Mouse (Mus musculus) midbrain, embryonic 11.5 days (tissue): ENCODE measurements around the gene Cd82. TPM values are rescaled to one million over a fixed set of nuclear protein-coding genes. Genes with fewer than 3 reads are reported as not detected.

Experiments
- ATAC-seq: fragments of 200-750 bp; cut with Nextera tagmentation; 2 replicates; pipeline ENCODE4 v1.8.0; 2017; ENCODE audit warnings: moderate TSS enrichment, moderate library complexity; ENCODE audit not compliant: low FRiP score
- DNase-seq: peaks from one replicate; pipeline ENCODE4 v3.0.0; 2015; ENCODE audit warnings: low spot score; ENCODE audit errors: missing footprints
- H3K27ac ChIP-seq: fragments of 300-500 bp; sonication (generic); 2 replicates; pipeline ENCODE4 v1.5.1; 2014; ENCODE audit warnings: low read depth, low read length
- H3K27me3 ChIP-seq: fragments of 300-500 bp; sonication (generic); 2 replicates; pipeline ENCODE4 v1.6.1; 2014; ENCODE audit warnings: mild to moderate bottlenecking, low read length, moderate library complexity, mixed read lengths; ENCODE audit not compliant: control insufficient read depth, insufficient read depth
- H3K36me3 ChIP-seq: fragments of 300-500 bp; sonication (generic); 2 replicates; pipeline ENCODE4 v1.6.1; 2014; ENCODE audit warnings: mild to moderate bottlenecking, low read length, moderate library complexity, mixed read lengths; ENCODE audit not compliant: control insufficient read depth, insufficient read depth
- H3K4me1 ChIP-seq: fragments of 300-500 bp; sonication (generic); 2 replicates; pipeline ENCODE4 v1.6.1; 2014; ENCODE audit warnings: low read length; ENCODE audit not compliant: control insufficient read depth, insufficient read depth
- H3K4me2 ChIP-seq: fragments of 300-500 bp; sonication (generic); 2 replicates; pipeline ENCODE4 v1.6.1; 2014; ENCODE audit warnings: mild to moderate bottlenecking, moderate library complexity
- H3K4me3 ChIP-seq: fragments of 300-500 bp; sonication (generic); 2 replicates; pipeline ENCODE4 v1.5.1; 2014; ENCODE audit warnings: low read depth, low read length
- H3K9ac ChIP-seq: fragments of 300-500 bp; sonication (generic); 2 replicates; pipeline ENCODE4 v1.6.1; 2014; ENCODE audit warnings: low read length
- H3K9me3 ChIP-seq: fragments of 300-500 bp; sonication (generic); 2 replicates; pipeline ENCODE4 v1.6.1; 2016; ENCODE audit warnings: low read length; ENCODE audit not compliant: control insufficient read depth
- WGBS: fragments of 180-500 bp; shearing (Covaris S2); extraction: QIAGEN DNeasy Blood & Tissue Kit; methylation state at CpG from one replicate; pipeline ENCODE4 v1.1.7; 2014; 5-methylcytosine and 5-hydroxymethylcytosine counted together
- polyA plus RNA-seq: library from polyadenylated mRNA; unstranded; fragments of >200 nt; fragmentation: Nextera tagmentation; extraction: Ambion mirVana; gene quantifications from 2 replicates; pipeline ENCODE4 v1.2.1, GENCODE M21; 2014

The Cd82 gene
- polyA plus RNA-seq, 1 experiment from 2014 or later = 3.7 TPM

DNA sequence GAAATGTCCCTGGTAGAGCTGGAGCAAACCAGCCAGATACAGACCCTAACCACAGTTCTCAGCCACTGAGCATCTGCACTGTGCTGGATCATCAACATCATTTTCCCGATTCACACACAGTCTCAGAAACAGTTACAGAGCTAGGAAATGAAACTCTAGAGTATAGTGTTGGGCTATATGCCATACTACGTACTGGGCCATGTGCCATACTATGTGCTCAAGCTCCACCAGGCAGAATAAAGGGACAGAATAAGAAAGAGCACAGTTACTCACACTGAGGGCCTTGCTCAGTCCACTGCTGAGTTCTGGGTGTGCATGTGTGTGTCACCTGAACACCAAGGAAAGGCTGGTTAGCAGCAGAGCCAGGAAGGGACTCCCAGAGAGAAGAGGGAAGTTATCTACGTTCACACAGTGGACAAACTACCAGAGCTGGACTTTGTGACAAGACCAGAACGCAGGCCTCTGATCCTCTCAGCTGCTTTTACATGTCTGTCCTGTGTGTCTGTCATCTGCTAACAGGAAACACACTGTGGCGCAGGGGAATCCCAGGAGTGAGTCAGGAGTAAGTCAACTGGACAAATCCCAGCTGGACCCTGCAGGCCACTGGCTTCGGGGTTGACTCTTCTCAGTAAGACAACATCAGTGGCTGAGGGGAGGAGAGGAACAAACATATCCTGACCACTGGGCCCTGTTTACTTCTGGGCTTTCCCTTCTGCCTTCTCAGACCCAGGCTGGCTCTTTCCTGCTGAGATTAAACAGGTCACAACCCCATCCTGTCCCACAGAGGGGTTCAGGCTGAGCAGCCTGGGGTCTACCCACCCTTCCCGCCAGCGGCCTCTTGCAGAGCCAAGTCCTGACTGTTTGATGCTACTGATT, 4.4 kb downstream of the Cd82 start:
- Histone ChIP-seq H3K27ac (no peak overlapping the region), H3K4me3 (no peak overlapping the region), H3K4me2 (no peak overlapping the region), H3K9ac (no peak overlapping the region), H3K4me1 (peaks cover 11% of the 10 kb centered on the region), H3K9me3 (no peaks in the 10 kb centered on the region), H3K27me3 (peaks cover 15% of the 10 kb centered on the region), H3K36me3 (no peaks in the 10 kb centered on the region)
- ATAC-seq (no peak), DNase-seq (no peak)
- 76% methylated on average over 8 of the region's 8 CpGs for WGBS

DNA sequence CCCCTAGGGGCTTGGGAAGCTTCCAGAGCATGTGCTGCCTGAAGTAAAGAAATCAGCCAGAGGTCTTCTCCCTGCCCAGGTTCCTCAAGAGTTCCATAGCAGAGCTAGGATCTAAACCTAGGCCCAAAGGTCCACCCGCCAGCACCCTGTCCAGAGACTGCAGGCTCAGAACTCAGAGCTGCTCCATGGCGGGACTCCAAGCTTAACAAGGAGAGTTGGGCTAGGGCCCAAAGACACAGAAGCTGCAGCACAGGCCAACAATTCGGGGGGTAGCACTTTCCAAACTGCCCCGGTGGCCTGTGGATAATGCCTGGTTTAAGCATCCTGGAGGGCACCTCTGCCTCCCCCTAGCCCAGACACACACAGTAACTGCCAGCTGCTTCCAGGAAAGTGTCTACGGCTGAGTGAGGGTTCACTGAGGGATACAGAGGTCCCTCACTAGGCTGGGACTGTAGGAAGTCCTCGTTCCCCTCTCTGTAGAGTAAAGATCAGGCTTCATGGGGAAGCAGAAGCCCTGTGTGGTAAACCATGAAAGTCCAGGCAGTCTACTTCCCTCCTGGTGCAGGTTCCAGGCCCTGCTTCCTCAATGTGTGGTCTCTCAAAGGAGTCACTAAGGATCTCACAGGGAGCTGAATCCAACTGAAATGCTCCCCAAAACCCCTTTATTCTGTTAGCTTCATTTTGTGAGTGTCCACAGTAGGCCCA, 5.4 kb downstream of the Cd82 start:
- no peak overlapping the region for H3K4me2 ChIP-seq
- no peak overlapping the region for H3K9ac ChIP-seq
- DNase-seq (no peak), ATAC-seq (no peak)
- no peaks in the 10 kb centered on the region for H3K36me3 ChIP-seq
- peaks cover 13% of the 10 kb centered on the region for H3K27me3 ChIP-seq
- H3K9me3 ChIP-seq = no peaks in the 10 kb centered on the region
- no peak overlapping the region for H3K27ac ChIP-seq
- H3K4me1 ChIP-seq = peaks cover 5% of the 10 kb centered on the region
- 74% methylated on average over 6 of the region's 6 CpGs for WGBS
- no peak overlapping the region for H3K4me3 ChIP-seq

GRCm38 (mm10) chr2:93456140-93456539, 6.8 kb downstream of the Cd82 start:
- WGBS = 71% methylated on average over 3 of the region's 3 CpGs
- Histone ChIP-seq H3K4me3 (no peak overlapping the region), H3K27me3 (peaks cover 5% of the 10 kb centered on the region), H3K4me1 (no peaks in the 10 kb centered on the region), H3K4me2 (no peak overlapping the region), H3K9me3 (no peaks in the 10 kb centered on the region), H3K9ac (no peak overlapping the region), H3K36me3 (no peaks in the 10 kb centered on the region), H3K27ac (no peak overlapping the region)
- ATAC-seq (no peak), DNase-seq (no peak)

GRCm38 (mm10) chr2:93454817-93455591, 7.9 kb downstream of the Cd82 start:
- H3K36me3 ChIP-seq = no peaks in the 10 kb centered on the region
- no peaks in the 10 kb centered on the region for H3K27me3 ChIP-seq
- H3K27ac ChIP-seq = no peak overlapping the region
- no peak overlapping the region for H3K4me2 ChIP-seq
- ATAC-seq (no peak), DNase-seq (no peak)
- H3K9me3 ChIP-seq = no peaks in the 10 kb centered on the region
- WGBS = 82% methylated on average over 3 of the region's 3 CpGs
- no peak overlapping the region for H3K4me3 ChIP-seq
- no peaks in the 10 kb centered on the region for H3K4me1 ChIP-seq
- no peak overlapping the region for H3K9ac ChIP-seq

- H3K9me3 ChIP-seq = no peaks in the 10 kb centered on the region
- WGBS = 78% methylated on average over 10 of the region's 10 CpGs
- no peak overlapping the region for H3K4me2 ChIP-seq
- H3K36me3 ChIP-seq = no peaks in the 10 kb centered on the region
- H3K4me3 ChIP-seq = no peak overlapping the region
- no peak overlapping the region for H3K27ac ChIP-seq
- no peaks in the 10 kb centered on the region for H3K4me1 ChIP-seq
- no peak overlapping the region for H3K9ac ChIP-seq
- ATAC-seq = no peak
- no peak for DNase-seq
- H3K27me3 ChIP-seq = no peaks in the 10 kb centered on the region
Measured at GRCm38 (mm10) chr2:93454334-93454733, 8.6 kb downstream of the Cd82 start.

DNA sequence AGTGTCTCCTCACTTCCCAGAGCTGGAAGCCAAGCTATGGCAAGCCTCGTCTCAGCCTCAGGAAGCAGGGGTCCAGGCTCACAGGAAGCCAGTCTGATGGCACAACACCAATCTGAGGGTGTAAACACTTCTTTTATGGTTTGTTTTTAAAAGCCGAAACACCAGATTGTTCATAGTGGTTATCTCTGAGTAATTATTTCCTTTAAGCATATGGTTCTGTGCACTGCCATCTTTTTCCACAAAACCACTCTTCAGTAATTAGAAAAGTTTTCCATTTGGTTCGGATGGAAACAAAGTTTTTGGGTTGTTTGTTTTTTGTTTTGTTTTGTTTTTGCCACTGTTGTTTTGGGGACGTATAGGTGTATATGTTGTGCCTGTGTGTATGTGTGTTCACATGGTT, 9.9 kb downstream of the Cd82 start:
- no peaks in the 10 kb centered on the region for H3K9me3 ChIP-seq
- H3K9ac ChIP-seq = no peak overlapping the region
- no peak overlapping the region for H3K4me2 ChIP-seq
- no peak overlapping the region for H3K4me3 ChIP-seq
- no peaks in the 10 kb centered on the region for H3K4me1 ChIP-seq
- no peak for ATAC-seq
- DNase-seq = no peak
- no peaks in the 10 kb centered on the region for H3K36me3 ChIP-seq
- H3K27ac ChIP-seq = no peak overlapping the region
- no peaks in the 10 kb centered on the region for H3K27me3 ChIP-seq
- WGBS = 82% methylated on average over 4 of the region's 4 CpGs

GRCm38 (mm10) chr2:93452506-93452905, 10.4 kb downstream of the Cd82 start:
- DNase-seq = no peak
- Histone ChIP-seq H3K4me1 (no peaks in the 10 kb centered on the region; the same call in 1 of the 2 replicates), H3K36me3 (no peaks in the 10 kb centered on the region)

DNA sequence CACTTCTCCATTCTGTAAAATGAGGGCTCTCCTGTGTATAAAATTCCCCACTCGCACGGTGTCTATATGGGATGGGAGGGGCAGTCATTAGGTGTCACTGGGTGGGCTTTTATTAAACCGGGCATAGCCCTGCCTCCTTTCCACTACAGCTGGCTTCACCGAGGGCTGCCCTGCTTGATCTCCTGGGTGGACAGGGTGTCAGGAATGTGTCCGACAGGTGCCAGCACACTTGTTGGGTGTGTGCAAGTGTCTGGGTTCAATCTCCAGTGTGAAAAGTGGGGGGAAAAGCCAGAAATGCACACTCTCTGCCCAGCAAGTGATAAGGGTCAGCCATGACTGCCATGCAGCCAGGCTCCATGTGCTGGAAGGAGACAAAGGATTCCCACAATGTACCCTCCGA, 10.9 kb downstream of the Cd82 start:
- Histone ChIP-seq H3K36me3 (no peaks in the 10 kb centered on the region), H3K9me3 (no peaks in the 10 kb centered on the region), H3K27ac (no peak overlapping the region), H3K4me3 (no peak overlapping the region), H3K9ac (no peak overlapping the region), H3K27me3 (no peaks in the 10 kb centered on the region), H3K4me1 (no peaks in the 10 kb centered on the region; the same call in 1 of the 2 replicates), H3K4me2 (no peak overlapping the region)
- WGBS = 74% methylated on average over 6 of the region's 6 CpGs
- DNase-seq (no peak), ATAC-seq (no peak)

More at GRCm38 (mm10) chr2:93452506-93452905, 10.4 kb downstream of the Cd82 start:
- no peaks in the 10 kb centered on the region for H3K27me3 ChIP-seq
- WGBS = 86% methylated on average over 4 of the region's 4 CpGs
- H3K27ac ChIP-seq = no peak overlapping the region
- no peak overlapping the region for H3K4me2 ChIP-seq
- ATAC-seq = no peak
- no peak overlapping the region for H3K9ac ChIP-seq
- H3K4me3 ChIP-seq = no peak overlapping the region
- no peaks in the 10 kb centered on the region for H3K9me3 ChIP-seq
